Mouse (Mus musculus) embryonic stem cell, embryonic (primary cell): ENCODE data around the gene Spint3.

Experiments used
- CTCF ChIA-PET, 4 experiments: fragments of 300-600 bp in 2 of 4; fragments of 350-600 bp in 2 of 4; sonication (Branson Sonifier 250); formaldehyde crosslinking; loops; one replicate each; lab custom pipeline; 2022; ENCODE audit warnings: inconsistent platforms in 2 of 4; lab: Charles Lee
- POLR2A ChIA-PET, 4 experiments: fragments of 300-600 bp in 2 of 4; fragments of 350-600 bp in 2 of 4; sonication (Branson Sonifier 250); formaldehyde crosslinking; loops; one replicate each; lab custom pipeline; 2022; ENCODE audit warnings: antibody characterized with exemption in 4 of 4, inconsistent platforms in 1 of 4; lab: Charles Lee

The Spint3 gene

GRCm38 (mm10) chr2:164562391-164563188 lies 10.7 kb downstream of the Spint3 start, which contains the start of gene Wfdc2:
TSS of gene Wfdc2 (plus strand) at chr2:164562413.
- ChIA-PET POLR2A (interaction anchor here (0.6 to 1.9 kb wide), 25 partner anchors 10 to 1500 kb away, joined by 3 to 7 read pairs (median 3); partner anchors contain the start of genes Sdc4 (in 2 of the 4), Pigt (in 1 of the 4) and Spint3 (in 1 of the 4)), CTCF (interaction anchor here (0.6 to 3.4 kb wide), 22 partner anchors 12 to 1217 kb away, joined by 3 to 16 read pairs (median 3); partner anchors contain the start of genes Gm20458 (in 2 of the 4) and Slpi (in 1 of the 4))

DNA sequence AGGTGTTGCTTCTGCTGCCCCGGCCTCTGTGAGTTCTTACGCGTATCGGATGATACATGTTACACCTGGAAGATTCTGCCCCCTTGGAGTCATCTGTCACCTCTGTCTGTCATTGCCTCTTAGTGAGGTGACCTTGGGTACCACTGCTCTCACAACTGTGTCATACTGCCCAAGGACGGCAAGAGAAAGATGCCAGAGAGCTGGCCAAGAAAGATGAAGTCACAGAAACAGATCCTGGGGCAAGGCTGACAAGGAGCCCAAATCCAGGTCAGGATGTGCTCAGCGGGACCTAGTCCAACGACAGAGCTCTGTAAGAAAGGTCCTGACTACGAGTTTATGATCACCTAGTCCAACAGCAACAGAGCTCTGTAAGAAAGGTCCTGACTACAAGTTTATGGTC lies 13.2 kb downstream of the Spint3 start:
- POLR2A ChIA-PET = interaction anchor here in 2 of 4 experiments (1.2 to 1.3 kb wide), 2 partner anchors 90 to 331 kb away, joined by 4 to 5 read pairs; no protein-coding TSS in a partner anchor
- CTCF ChIA-PET = interaction anchor here in 1 of 4 experiments (0.5 kb wide), 1 partner anchor 105 kb away, joined by 3 read pairs; no protein-coding TSS in a partner anchor

DNA sequence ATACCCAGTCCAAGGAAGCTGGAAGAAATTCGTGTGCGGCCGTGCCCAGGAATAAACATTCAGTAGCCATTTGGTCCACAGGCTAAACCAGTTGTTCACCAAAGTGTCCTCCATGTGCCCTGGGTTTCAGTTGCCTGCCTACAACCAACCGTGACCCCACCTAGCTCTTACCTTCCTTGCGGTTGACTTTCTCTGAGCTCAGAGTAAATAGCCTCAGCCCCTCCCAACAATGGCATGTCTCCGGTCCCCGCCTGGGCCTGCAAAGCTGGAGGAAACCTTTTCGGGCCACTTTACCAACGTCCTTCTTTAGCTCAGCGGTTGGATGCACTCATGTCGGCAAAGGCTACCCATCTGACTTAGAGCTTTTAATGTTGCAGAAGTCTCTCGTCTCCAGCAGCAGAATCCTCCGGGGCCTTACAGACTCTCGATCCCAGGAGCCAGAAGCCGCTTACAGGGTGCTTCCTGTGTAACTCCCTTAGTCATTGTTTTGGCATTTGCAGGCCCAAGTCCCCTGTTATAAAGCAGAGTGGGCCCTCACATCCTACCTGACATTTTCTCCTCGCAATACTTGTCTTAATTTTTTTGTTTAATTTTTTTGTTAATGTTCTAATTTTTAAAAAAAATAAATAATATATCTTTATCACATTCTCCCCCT lies 14.1 kb downstream of the Spint3 start:
- ChIA-PET CTCF (interaction anchor here in 3 of 4 experiments (0.5 to 2.0 kb wide), 8 partner anchors 9 to 308 kb away, joined by 3 to 6 read pairs (median 5); partner anchors contain the start of genes Wfdc10 (in 1 of the 3) and Wfdc9 (in 1 of the 3)), POLR2A (interaction anchor here (0.8 to 2.1 kb wide), 18 partner anchors 9 to 330 kb away, joined by 3 to 15 read pairs (median 4); partner anchors contain the start of genes Gm20458 (in 2 of the 4), Sdc4 (in 1 of the 4) and Zswim1 (in 1 of the 4))

DNA sequence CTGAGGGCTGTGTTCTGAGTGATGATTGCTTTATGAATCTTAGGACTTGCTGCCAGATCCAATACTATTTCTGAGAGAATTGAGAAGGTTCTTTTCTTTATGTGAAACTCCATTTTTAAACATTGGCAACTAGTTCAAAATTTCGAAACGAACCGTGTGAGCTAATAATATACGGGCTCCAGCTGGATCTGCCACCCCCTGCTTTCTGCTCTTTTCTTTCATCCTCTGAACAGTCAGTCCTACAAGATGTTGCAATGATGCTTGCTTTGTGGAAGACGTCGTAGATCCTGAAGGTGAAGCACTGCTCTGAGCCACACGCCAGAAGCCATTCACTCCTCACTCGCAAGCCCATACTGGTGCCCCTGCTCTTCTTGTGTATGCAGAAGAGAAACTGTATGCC lies 14.8 kb downstream of the Spint3 start:
- ChIA-PET POLR2A (interaction anchor here (0.6 to 2.1 kb wide), 18 partner anchors 8 to 854 kb away, joined by 3 to 15 read pairs (median 4); partner anchors contain the start of genes Gm20458 (in 2 of the 4), Sdc4 (in 1 of the 4) and Zswim1 (in 1 of the 4)), CTCF (interaction anchor here in 3 of 4 experiments (0.5 to 2.0 kb wide), 8 partner anchors 27 to 309 kb away, joined by 3 to 6 read pairs (median 4); partner anchors contain the start of genes Wfdc10 (in 1 of the 3) and Wfdc9 (in 1 of the 3))

DNA sequence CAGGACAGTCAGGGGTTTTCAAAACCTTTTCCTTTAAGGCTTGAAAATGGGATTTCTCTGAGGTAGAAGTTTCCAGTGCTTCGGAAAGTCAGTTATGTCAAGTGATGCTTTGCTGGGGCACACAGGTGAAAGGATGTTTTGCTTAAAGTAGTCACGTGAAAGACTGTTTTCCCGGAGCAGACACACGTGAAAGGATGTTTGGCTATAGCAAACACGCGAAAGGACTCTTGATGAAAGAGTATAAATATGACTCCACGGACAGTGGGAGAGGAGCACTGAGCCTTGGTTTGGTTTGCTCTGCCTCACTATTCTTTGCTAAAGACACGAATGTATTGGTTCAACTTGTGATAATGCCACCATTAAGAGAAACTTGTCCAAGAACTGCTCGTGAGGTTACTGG lies 21.8 kb downstream of the Spint3 start:
- CTCF ChIA-PET = no interaction called here
- POLR2A ChIA-PET = interaction anchor here in 3 of 4 experiments (0.5 to 4.3 kb wide), 5 partner anchors 7 to 646 kb away, joined by 3 to 15 read pairs (median 3); partner anchors contain the start of gene Gm20458 (in 1 of the 3)

- POLR2A ChIA-PET = interaction anchor here in 3 of 4 experiments (0.5 to 4.3 kb wide), 11 partner anchors 8 to 647 kb away, joined by 3 to 15 read pairs (median 3); partner anchors contain the start of genes Wfdc2 (in 2 of the 3), Gm20458 (in 1 of the 3) and Pigt (in 1 of the 3)
- CTCF ChIA-PET = interaction anchor here in 3 of 4 experiments (0.6 to 1.4 kb wide), 4 partner anchors 20 to 143 kb away, joined by 3 to 7 read pairs (median 4); no protein-coding TSS in a partner anchor
Measured at GRCm38 (mm10) chr2:164550895-164551269, 22.4 kb downstream of the Spint3 start.

- ChIA-PET CTCF (interaction anchor here (0.5 to 1.4 kb wide), 12 partner anchors 9 to 161 kb away, joined by 3 to 16 read pairs (median 4); partner anchors contain the start of gene Slpi (in 1 of the 4)), POLR2A (interaction anchor here (0.6 to 4.3 kb wide), 17 partner anchors 8 to 152 kb away, joined by 3 to 15 read pairs (median 3); partner anchors contain the start of genes Wfdc2 (in 3 of the 4), Gm20458 (in 1 of the 4) and Pigt (in 1 of the 4))
Measured at GRCm38 (mm10) chr2:164549963-164550894, 23.0 kb downstream of the Spint3 start.

DNA sequence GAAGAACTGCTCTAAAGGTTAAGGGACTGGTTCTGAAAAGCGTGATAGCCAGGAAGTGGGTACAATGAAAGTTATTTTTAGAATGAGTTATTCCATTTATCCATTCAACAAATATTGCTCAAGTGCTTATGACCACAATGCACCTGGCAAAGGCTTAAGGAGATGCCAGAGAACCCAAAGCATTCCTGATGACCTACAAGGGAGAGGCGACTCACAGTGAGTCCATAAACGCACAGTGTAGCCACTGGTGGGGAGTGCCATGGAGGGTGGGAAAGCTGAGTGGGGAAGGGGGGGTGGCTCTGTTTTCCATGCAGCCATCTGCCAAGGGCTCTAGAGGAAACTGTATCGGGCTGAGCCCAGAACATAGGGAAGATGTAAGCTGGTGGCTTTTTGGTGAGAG lies 23.9 kb downstream of the Spint3 start:
- POLR2A ChIA-PET = interaction anchor here (0.7 to 4.3 kb wide), 10 partner anchors 9 to 126 kb away, joined by 3 to 15 read pairs (median 4); partner anchors contain the start of genes Pigt (in 1 of the 4) and Wfdc2 (in 1 of the 4)
- CTCF ChIA-PET = interaction anchor here in 1 of 4 experiments (0.5 kb wide), 1 partner anchor 13 kb away, joined by 16 read pairs; no protein-coding TSS in a partner anchor

DNA sequence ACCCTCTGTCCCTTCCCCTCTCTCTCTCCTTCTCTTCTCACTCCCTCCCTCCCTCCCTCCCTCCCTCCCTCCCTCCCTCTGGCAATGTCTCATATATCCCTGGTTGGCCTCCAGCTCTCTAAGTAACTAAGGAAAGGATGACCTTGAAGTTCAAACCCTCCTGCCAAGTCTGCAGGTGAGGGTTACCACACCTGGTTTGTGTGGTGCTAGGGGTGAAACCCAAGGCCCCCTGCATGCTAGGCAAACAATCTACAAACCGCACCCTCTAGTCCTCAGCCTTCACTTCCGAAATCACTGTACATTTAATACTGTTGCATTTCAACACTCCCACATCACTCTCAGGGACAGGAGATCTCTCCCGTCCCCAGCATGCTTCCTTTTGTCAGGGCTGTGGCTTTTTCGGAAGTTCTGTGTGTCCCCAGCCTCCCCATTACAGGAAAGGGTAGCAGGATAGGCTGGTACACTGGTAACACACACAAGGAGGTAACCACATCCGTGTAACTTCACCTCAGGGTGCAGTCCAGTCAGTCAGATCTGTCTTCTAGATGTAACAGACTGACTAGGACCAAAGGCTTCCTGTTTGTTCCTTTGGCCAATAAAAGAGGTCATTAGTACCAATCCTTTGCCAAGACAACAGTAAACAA lies 28.7 kb downstream of the Spint3 start:
- ChIA-PET POLR2A (interaction anchor here in 1 of 4 experiments (0.8 to 2.1 kb wide), 3 partner anchors 13 to 112 kb away, joined by 5 to 7 read pairs (median 5); partner anchors contain the start of gene Wfdc9), CTCF (interaction anchor here in 1 of 4 experiments (1.1 kb wide), 1 partner anchor 144 kb away, joined by 3 read pairs; no protein-coding TSS in a partner anchor)

- CTCF ChIA-PET = interaction anchor here in 2 of 4 experiments (1.1 to 1.7 kb wide), 2 partner anchors 12 to 143 kb away, joined by 3 to 6 read pairs; no protein-coding TSS in a partner anchor
- POLR2A ChIA-PET = interaction anchor here in 1 of 4 experiments (0.8 to 2.1 kb wide), 5 partner anchors 12 to 151 kb away, joined by 3 to 7 read pairs (median 5); partner anchors contain the start of gene Wfdc9
Measured at GRCm38 (mm10) chr2:164543745-164544144, 29.5 kb downstream of the Spint3 start.

- CTCF ChIA-PET = interaction anchor here in 3 of 4 experiments (0.6 to 1.8 kb wide), 5 partner anchors 11 to 183 kb away, joined by 3 to 6 read pairs (median 3); partner anchors contain the start of gene Slpi (in 2 of the 3)
- POLR2A ChIA-PET = interaction anchor here in 2 of 4 experiments (0.6 to 1.4 kb wide), 2 partner anchors 11 to 20 kb away, joined by 3 read pairs; no protein-coding TSS in a partner anchor
Measured at GRCm38 (mm10) chr2:164542598-164542997, 30.7 kb downstream of the Spint3 start.

DNA sequence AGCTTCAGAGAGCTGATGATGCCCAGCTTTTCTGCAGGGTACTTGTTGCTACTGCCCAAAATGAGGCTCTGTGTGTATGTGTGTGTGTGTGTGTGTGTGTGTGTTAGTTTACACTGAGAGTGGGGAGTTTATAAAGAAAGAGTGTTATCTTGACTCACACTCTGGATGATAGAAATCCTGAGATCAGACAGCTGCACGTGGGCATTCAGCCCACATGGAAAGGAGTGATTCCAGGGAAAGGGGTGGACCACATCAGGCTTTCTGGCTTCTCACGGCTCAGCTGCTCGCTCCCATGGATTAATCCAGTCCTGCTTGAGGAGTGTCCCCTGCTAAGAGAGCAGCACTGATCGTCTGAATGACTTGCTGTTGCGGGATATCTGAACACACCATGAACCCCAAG lies 31.1 kb downstream of the Spint3 start:
- ChIA-PET CTCF (interaction anchor here in 3 of 4 experiments (0.5 to 2.0 kb wide), 8 partner anchors 11 to 186 kb away, joined by 3 to 10 read pairs (median 4); partner anchors contain the start of gene Slpi (in 2 of the 3)), POLR2A (interaction anchor here in 2 of 4 experiments (0.6 to 2.3 kb wide), 4 partner anchors 10 to 90 kb away, joined by 3 to 11 read pairs (median 3); no protein-coding TSS in a partner anchor)

DNA sequence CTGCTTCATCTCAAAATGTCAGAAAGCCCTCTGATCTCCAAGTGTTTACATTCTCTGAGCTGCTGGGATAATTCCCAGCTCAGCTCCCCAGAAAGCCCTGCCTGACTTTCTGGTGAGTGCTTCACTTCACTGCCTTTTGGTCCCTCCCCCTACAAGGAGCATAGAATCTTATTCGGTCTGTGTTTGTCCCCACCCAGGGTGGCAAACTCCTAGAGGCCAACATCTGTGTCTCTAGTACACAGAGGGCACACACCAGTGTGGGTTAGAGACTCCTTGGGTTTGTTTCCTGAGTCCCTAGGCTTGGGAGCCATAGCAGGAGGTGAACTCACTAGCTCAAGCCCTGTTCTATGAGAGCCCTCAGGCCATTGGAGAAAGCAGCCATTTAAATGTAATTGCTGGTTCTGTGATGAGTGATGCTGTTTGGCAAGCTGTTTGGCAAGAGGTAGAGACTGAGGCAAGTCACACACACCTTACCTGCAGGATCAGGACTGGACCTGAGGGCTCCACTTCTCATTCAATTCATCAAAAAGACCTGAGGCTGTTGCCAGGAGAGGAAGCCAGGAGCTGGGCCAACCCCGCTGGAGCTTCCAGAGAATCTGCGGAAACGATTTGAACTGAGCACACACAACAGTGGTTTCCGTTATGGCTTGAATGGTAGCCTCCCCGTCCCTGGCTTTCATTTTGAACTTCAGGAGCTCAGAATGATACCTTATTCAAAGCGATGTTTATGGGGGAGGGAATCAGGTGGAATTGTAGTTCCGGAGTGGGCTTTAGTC lies 32.4 kb downstream of the Spint3 start:
- POLR2A ChIA-PET = interaction anchor here in 3 of 4 experiments (0.6 to 2.3 kb wide), 11 partner anchors 9 to 940 kb away, joined by 3 to 11 read pairs (median 3); no protein-coding TSS in a partner anchor
- CTCF ChIA-PET = interaction anchor here (0.6 to 2.0 kb wide), 8 partner anchors 9 to 427 kb away, joined by 3 to 10 read pairs (median 4); partner anchors contain the start of gene Slpi (in 1 of the 4)

GRCm38 (mm10) chr2:164537003-164537402 lies 36.3 kb downstream of the Spint3 start:
- ChIA-PET CTCF (interaction anchor here in 2 of 4 experiments (0.6 kb wide), 2 partner anchors 11 to 67 kb away, joined by 3 read pairs; no protein-coding TSS in a partner anchor), POLR2A (interaction anchor here in 2 of 4 experiments (0.6 to 1.4 kb wide), 2 partner anchors 9 to 52 kb away, joined by 3 to 4 read pairs; no protein-coding TSS in a partner anchor)
